Mouse (Mus musculus) retina, postnatal 7 days (tissue): ENCODE data around the gene Chid1.
"Not testable (repeated sequence)": the region's sequence is repeated elsewhere in the genome, so short reads cannot be mapped to it uniquely, and the experiment has no call there.

Experiments
- DNase-seq: peaks from one replicate; pipeline ENCODE4 v3.0.0-alpha.2; 2012; ENCODE audit warnings: low read depth, low spot score

Chid1 gene

GRCm38 (mm10) chr7:141463824-141464602, 75.6 kb downstream of the Chid1 start:
- DNase-seq: no peak

GRCm38 (mm10) chr7:141462333-141462821, 77.3 kb downstream of the Chid1 start:
- DNase-seq: no peak

GRCm38 (mm10) chr7:141461521-141462332, 77.9 kb downstream of the Chid1 start:
- DNase-seq: no peak

- DNase-seq: no peak
Observed at GRCm38 (mm10) chr7:141460391-141461113, 79.1 kb downstream of the Chid1 start, which contains the start of gene Cracr2b. Gene Cracr2b, plus strand, starts transcription at chr7:141461094.

- no peak for DNase-seq
Observed at GRCm38 (mm10) chr7:141460001-141460390, 79.7 kb downstream of the Chid1 start.

- DNase-seq: no peak
Observed at GRCm38 (mm10) chr7:141459301-141459711, 80.4 kb downstream of the Chid1 start.

- DNase-seq: no peak
Observed at GRCm38 (mm10) chr7:141458661-141459060, 81.0 kb downstream of the Chid1 start.

- DNase-seq: no peak
Observed at GRCm38 (mm10) chr7:141457986-141458660, 81.5 kb downstream of the Chid1 start.

GRCm38 (mm10) chr7:141457236-141457635, 82.4 kb downstream of the Chid1 start:
- DNase-seq: no peak

GRCm38 (mm10) chr7:141456739-141457138, 82.9 kb downstream of the Chid1 start:
- no peak for DNase-seq

GRCm38 (mm10) chr7:141455610-141456314, 83.9 kb downstream of the Chid1 start:
- no peak for DNase-seq

GRCm38 (mm10) chr7:141454967-141455551, 84.6 kb downstream of the Chid1 start, which contains the start of gene Pnpla2:
Gene Pnpla2, plus strand, starts transcription at chr7:141455198.
- DNase-seq: peak; percentile 85

GRCm38 (mm10) chr7:141453636-141454035, 86.0 kb downstream of the Chid1 start:
- no peak for DNase-seq

GRCm38 (mm10) chr7:141451928-141452327, 87.7 kb downstream of the Chid1 start:
- DNase-seq: no peak

- peak; percentile 86 for DNase-seq
Observed at GRCm38 (mm10) chr7:141447110-141447991, 92.3 kb downstream of the Chid1 start, which contains the start of gene Rplp2. Gene Rplp2, plus strand, starts transcription at chr7:141447370.

GRCm38 (mm10) chr7:141446374-141446773, 93.3 kb downstream of the Chid1 start:
- DNase-seq: not testable (repeated sequence)

GRCm38 (mm10) chr7:141443828-141444237, 95.8 kb downstream of the Chid1 start, which contains the start of gene Pidd1:
Gene Pidd1, minus strand, starts transcription at chr7:141444025.
- no peak for DNase-seq
